Mouse (Mus musculus) thymus, adult 18-20 months (tissue): ENCODE data around the gene Zfp78.
A peak's percentile ranks its signal among the peaks of the same experiment; 100 is the strongest.
"Not testable (repeated sequence)": the region's sequence is repeated elsewhere in the genome, so short reads cannot be mapped to it uniquely, and the experiment has no call there.

Source experiments
- DNase-seq, 2 experiments: peaks; one replicate each; pipeline ENCODE4 v3.0.0; 2022; ENCODE audit warnings: mixed read lengths in 2 of 2

The Zfp78 gene

GRCm38 (mm10) chr7:6363047-6363488 lies at the start of gene Zfp78:
Zfp78 (plus strand) TSS chr7:6363280.
- peak; percentile 64 to 79 for DNase-seq

- DNase-seq, result no peak
Observed at GRCm38 (mm10) chr7:6330458-6331232, 32.4 kb upstream of the Zfp78 start.

DNA sequence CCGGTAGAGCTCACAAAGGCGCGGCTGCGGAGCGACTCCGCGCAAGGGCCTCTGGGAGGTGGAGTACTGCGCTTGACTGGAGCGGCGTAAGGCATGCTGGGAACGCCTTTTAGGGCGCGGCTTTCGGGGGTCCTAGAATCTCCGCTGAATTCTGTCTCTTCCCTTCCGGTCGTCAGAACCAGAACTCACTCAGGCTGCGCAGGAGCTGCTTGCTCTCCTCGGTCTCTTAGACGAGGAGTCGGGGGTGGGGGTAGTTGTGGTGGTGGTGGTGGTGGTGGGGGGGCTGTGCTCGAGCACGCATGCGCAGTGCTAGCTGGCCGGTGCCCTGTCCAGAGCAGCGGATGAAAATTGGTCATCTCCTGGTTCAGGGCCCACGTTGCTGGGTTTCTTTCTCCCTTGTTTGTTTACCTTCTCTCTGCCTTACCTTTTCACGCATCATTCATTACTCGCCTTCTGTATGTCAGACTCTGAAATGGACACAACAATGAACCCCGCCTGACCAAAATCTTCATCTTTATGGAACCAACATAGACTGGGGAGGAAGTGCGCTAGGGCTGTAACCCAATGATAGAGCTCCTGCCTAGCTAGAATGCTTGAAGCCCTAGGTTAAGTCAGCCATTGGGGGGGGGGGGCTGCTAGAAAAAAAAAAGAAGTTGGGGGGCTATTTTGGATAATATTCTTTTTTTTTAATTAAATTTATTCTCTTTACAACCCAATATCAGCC lies 31.7 kb upstream of the Zfp78 start, which contains the start of gene Zfp583:
Gene Zfp583 (minus strand): TSS at position 53 of the 724 bp plus-strand sequence.
- DNase-seq, result peak; percentile 73 to 78

GRCm38 (mm10) chr7:6339865-6340264 lies 23.2 kb upstream of the Zfp78 start:
- DNase-seq, result no peak

DNA sequence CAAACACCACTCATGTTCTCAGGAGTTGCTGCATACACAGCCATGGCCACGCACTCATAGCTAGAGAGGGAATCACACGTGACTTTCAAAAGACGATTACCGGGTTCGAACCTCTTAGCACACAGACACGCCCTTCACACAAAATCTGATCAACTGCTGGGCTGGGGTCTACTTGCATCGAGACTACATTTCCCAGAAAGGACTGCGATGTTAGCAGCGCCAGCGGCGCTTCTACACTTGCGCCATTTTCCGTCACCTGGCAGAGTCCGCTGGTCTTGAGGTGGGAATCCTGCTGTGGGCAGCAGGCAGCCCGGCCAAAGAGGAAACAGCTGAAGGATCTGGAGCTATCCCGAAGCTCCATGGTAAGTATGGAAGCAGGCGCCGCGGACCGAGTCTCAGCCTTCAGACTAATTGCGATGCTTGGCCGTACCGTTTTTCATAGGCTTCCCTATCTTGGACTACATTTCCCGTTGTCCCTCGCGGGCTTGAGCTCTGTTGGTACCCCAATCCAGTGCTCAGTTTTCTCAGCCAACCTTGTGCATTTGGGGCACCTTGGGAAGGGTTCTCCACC lies 19.5 kb upstream of the Zfp78 start, which contains the start of gene Gm3854:
Gene Gm3854 (plus strand): TSS at position 259 of the 571 bp plus-strand sequence.
- peak; percentile 9 to 10 for DNase-seq

GRCm38 (mm10) chr7:6344124-6344523 lies 19.0 kb upstream of the Zfp78 start:
- no peak for DNase-seq

GRCm38 (mm10) chr7:6358121-6358520 lies 5.0 kb upstream of the Zfp78 start:
- no peak for DNase-seq

DNA sequence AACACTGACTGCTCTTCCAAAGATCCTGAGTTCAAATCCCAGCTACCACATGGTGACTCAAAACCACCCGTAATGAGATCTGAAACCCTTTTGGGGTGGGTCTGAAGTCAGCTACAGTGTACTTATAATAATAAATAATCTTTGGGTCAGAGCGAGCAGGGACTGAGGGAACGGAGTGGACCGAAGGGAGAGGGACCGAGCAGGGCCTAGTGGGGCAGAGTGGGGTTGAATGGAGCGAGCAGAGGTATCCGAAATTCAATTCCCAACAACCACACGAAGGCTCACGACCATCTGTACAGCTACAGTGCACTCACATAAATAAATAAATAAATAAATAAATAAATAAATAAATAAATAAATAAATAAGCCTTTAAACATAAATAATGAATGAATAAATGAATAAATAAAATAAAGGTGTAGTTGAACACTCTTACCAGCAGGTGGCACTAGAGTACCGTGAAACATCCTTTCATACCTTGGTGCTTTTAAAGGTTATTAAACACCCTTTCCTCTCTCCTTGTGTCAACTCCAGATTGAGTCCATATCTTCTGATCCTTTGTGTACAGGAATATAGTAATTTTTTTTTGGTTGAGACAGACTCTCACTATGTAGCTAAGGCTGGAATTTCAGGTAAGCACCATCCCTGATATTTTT lies 4.0 kb upstream of the Zfp78 start:
- no peak for DNase-seq

DNA sequence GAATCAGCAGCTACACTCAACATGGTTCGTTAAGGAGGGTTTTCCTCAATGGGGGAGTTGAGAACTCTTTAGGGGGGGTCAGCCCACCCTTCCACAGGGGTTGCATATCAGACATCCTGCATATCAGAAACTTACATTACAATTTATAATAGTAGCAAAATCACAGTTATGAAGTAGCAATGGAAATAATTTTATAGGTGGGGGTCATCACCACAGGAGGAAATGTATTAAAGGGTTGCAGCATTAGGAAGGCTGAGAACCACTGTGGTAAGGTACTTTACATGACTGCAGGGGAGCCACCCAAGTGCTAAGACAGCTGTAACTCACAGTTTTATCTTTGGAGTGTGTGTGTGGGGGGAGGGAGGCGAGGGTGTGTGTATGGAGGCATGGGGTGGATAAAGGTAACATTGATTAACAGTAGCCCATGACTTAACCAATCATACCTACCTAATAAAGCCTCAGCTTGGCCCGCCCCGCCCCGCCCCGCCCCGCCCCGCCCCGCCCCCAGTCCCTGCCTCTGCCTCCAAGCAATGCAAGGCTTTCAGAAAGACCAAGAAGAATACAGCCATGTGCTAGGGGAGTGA lies 2.5 kb upstream of the Zfp78 start:
- no peak for DNase-seq

DNA sequence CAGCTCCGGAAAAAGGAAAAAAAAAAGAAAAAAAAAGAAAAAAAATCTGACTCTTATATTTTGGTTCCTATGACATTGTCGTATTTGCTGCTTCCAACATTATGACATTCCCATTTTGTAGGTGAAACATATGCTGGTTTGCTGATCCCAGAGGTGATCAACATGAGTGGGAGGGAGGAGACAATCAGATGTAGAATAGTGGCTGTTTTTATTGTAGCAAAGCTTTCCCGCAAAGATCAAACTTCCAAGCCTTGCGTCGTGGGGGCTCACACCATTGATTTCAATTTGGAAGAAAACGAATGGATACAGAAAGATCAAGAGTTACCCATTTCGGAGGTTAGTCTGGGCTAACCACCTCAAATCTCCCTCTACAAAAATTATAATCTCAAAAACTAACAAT lies 1.3 kb upstream of the Zfp78 start:
- DNase-seq, result no peak

GRCm38 (mm10) chr7:6362268-6363046 lies 623 bp upstream of the Zfp78 start:
- peak; percentile 86 to 91 for DNase-seq

GRCm38 (mm10) chr7:6364761-6365160 lies 1.7 kb downstream of the Zfp78 start:
- DNase-seq, result no peak

DNA sequence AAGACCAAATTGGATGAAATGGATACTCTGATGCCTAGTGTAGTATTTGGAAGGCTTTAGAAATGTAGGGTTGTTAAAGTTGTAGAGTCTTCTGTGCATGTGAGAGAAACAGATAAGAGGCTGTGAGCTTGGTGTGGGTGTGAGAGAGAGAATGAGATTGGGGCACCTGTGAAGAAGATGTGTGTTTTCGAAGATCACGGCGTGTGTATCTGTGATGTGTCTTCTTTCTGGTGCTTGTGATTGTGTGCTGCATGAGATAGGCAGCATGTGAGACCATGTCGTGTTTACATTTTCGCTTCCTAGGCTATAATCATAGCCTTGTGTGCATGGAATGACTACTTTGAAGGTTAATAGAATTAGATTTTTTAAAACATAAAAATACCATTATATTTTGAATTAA lies 4.1 kb downstream of the Zfp78 start:
- DNase-seq, result no peak

GRCm38 (mm10) chr7:6368146-6368545 lies 5.1 kb downstream of the Zfp78 start:
- not testable (repeated sequence) for DNase-seq

- no peak for DNase-seq
Observed at GRCm38 (mm10) chr7:6369460-6369859, 6.4 kb downstream of the Zfp78 start.

GRCm38 (mm10) chr7:6372993-6373392 lies 9.9 kb downstream of the Zfp78 start:
- DNase-seq, result no peak

DNA sequence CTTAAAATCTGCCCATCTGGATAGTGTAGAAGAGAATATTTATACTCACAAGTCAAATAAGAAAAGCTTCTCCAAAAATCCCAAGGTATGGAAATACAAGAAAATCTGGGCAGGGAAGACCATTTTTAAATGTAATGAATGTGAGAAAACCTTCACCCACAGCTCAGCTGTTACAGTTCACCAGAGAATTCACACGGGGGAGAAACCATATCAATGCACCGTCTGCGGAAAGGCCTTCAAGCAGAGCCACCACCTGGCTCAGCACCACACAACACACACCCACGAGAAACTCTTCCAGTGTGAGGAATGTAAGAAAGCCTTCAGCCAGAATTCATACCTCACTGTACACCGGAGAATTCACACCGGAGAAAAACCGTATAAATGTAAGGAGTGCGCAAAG lies 15.4 kb downstream of the Zfp78 start:
- no peak for DNase-seq

DNA sequence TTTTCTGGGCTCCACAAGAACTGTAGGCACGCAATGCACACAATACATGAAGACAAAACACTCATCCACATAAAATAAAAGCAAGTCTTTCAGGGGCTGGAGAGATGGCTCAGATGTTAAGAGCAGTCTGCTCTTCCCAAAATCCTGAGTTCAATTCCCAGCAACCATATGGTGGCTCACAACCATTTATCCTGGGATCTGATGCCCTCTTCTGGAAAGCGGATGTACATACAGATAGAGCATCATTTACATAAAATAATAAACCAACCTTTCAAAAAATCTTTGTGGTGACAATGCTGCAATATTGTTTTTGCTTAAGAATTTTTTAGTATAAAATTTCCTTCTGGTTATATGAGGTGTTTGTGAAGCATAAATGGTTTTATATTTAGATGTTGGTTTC lies 18.4 kb downstream of the Zfp78 start:
- no peak for DNase-seq

GRCm38 (mm10) chr7:6383044-6383455 lies 20.0 kb downstream of the Zfp78 start, which contains the start of gene Zfp28:
Zfp28 (plus strand) TSS chr7:6383295.
- DNase-seq, result peak; percentile 88 to 91

DNA sequence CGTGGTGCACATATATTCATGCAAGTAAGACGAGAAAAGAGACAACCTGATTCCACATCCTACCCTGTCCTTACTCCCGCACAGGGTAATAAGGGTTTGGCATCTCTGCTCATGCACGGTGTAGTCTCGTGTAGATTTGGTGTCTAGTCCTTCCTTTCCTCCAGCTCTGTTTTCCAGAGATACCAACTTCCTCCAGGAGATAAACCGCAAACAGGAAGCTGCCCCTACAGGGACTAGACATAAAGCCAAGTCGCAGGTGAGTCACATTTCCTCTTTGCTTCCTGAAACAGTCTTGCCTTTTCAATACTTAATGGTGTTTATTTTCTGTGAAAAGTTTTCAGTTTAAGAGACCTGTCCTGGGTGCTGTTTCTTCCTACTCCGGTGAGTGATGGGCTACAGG lies 20.9 kb downstream of the Zfp78 start:
- no peak for DNase-seq

GRCm38 (mm10) chr7:6386995-6387394 lies 23.9 kb downstream of the Zfp78 start:
- DNase-seq, result no peak

GRCm38 (mm10) chr7:6388971-6389370 lies 25.9 kb downstream of the Zfp78 start:
- DNase-seq, result no peak
